Mouse (Mus musculus) megakaryocyte, embryonic 14.5 days (primary cell): ENCODE measurements around the gene Hadh. TPM values are rescaled to one million over a fixed set of nuclear protein-coding genes. Genes with fewer than 3 reads are reported as not detected.

Experiments
- H3K27me3 ChIP-seq: replicated peaks from 2 replicates; pipeline ENCODE3; 2012; ENCODE audit warnings: inconsistent platforms
- H3K36me3 ChIP-seq: replicated peaks from 2 replicates; pipeline ENCODE3; 2012; ENCODE audit warnings: low read length, inconsistent platforms, mixed read lengths
- H3K4me1 ChIP-seq: 2 replicates; pipeline ENCODE4 v1.6.1; 2012; ENCODE audit warnings: inconsistent platforms
- H3K4me3 ChIP-seq: replicated peaks from 2 replicates; pipeline ENCODE3; 2012; ENCODE audit warnings: moderate library complexity, mild to moderate bottlenecking, inconsistent platforms
- H3K9me3 ChIP-seq: 2 replicates; pipeline ENCODE4 v1.6.1; 2012; ENCODE audit warnings: inconsistent platforms
- FLI1 ChIP-seq: IDR thresholded peaks from 2 replicates; pipeline ENCODE4 v1.6.1; 2012; ENCODE audit warnings: low read length, inconsistent platforms, mixed read lengths
- GATA1 ChIP-seq: IDR thresholded peaks from 3 replicates; pipeline ENCODE4 v1.6.1; 2012; ENCODE audit warnings: mixed read lengths, low read length, inconsistent platforms, borderline replicate concordance
- polyA plus RNA-seq: library from polyadenylated mRNA; stranded (reverse); fragments of >175 nt; gene quantifications from 2 replicates; pipeline ENCODE4 v1.2.3, GENCODE M21; 2012; ENCODE audit warnings: low replicate concordance; ENCODE audit not compliant: insufficient read depth

Gene Hadh
- polyA plus RNA-seq, 1 experiment = 16.7 TPM

GRCm38 (mm10) chr3:131272374-131273100 is 636 bp upstream of the Hadh start:
- Histone ChIP-seq H3K36me3 (peaks cover 3% of the 10 kb centered on the region), H3K9me3 (peaks cover 4% of the 10 kb centered on the region; the same call in 1 of the 2 replicates), H3K4me1 (peaks cover 26% of the 10 kb centered on the region), H3K4me3 (peak overlapping the region; percentile 97), H3K27me3 (no peaks in the 10 kb centered on the region)
- TF ChIP-seq FLI1 = no peak
- no peak for TF ChIP-seq GATA1

GRCm38 (mm10) chr3:131271157-131271556 is 744 bp downstream of the Hadh start:
- H3K36me3 ChIP-seq = peaks cover 11% of the 10 kb centered on the region
- peaks cover 26% of the 10 kb centered on the region for H3K4me1 ChIP-seq
- H3K4me3 ChIP-seq = peak overlapping the region; percentile 97
- no peak for TF ChIP-seq FLI1
- TF ChIP-seq GATA1 = no peak
- H3K9me3 ChIP-seq = 0 out of 2 replicates have a peak, but pooled peaks cover 4% of the 10 kb centered on the region
- no peaks in the 10 kb centered on the region for H3K27me3 ChIP-seq

GRCm38 (mm10) chr3:131270381-131270780 is 1.5 kb downstream of the Hadh start:
- Histone ChIP-seq H3K27me3 (no peaks in the 10 kb centered on the region), H3K4me1 (peaks cover 26% of the 10 kb centered on the region), H3K4me3 (no peak overlapping the region), H3K9me3 (0 out of 2 replicates have a peak, but pooled peaks cover under 1% of the 10 kb centered on the region), H3K36me3 (peaks cover 13% of the 10 kb centered on the region)
- no peak for TF ChIP-seq GATA1

- Histone ChIP-seq H3K4me1 (peaks cover 16% of the 10 kb centered on the region), H3K9me3 (peaks cover 9% of the 10 kb centered on the region; the same call in 1 of the 2 replicates), H3K36me3 (peaks cover 38% of the 10 kb centered on the region), H3K4me3 (no peak overlapping the region), H3K27me3 (no peaks in the 10 kb centered on the region)
- TF ChIP-seq GATA1 = no peak
- no peak for TF ChIP-seq FLI1
Measured at GRCm38 (mm10) chr3:131266366-131267050, 5.4 kb downstream of the Hadh start.

GRCm38 (mm10) chr3:131265516-131265915 is 6.4 kb downstream of the Hadh start:
- Histone ChIP-seq H3K27me3 (no peaks in the 10 kb centered on the region), H3K9me3 (peaks cover 19% of the 10 kb centered on the region), H3K36me3 (peaks cover 44% of the 10 kb centered on the region), H3K4me1 (peaks cover 7% of the 10 kb centered on the region), H3K4me3 (no peak overlapping the region)
- no peak for TF ChIP-seq FLI1
- TF ChIP-seq GATA1 = no peak

GRCm38 (mm10) chr3:131263766-131264486 is 8.0 kb downstream of the Hadh start:
- TF ChIP-seq GATA1 (no peak), FLI1 (no peak)
- no peaks in the 10 kb centered on the region for H3K27me3 ChIP-seq
- no peaks in the 10 kb centered on the region for H3K4me1 ChIP-seq
- H3K9me3 ChIP-seq = peaks cover 21% of the 10 kb centered on the region
- peaks cover 44% of the 10 kb centered on the region for H3K36me3 ChIP-seq
- H3K4me3 ChIP-seq = no peak overlapping the region

- Histone ChIP-seq H3K4me1 (no peaks in the 10 kb centered on the region; the same call in 1 of the 2 replicates), H3K4me3 (no peak overlapping the region), H3K27me3 (no peaks in the 10 kb centered on the region), H3K36me3 (peaks cover 33% of the 10 kb centered on the region), H3K9me3 (peaks cover 26% of the 10 kb centered on the region)
- TF ChIP-seq FLI1 = no peak
- no peak for TF ChIP-seq GATA1
Measured at GRCm38 (mm10) chr3:131260418-131260817, 11.5 kb downstream of the Hadh start.

- TF ChIP-seq GATA1 (no peak), FLI1 (no peak)
- Histone ChIP-seq H3K4me3 (no peak overlapping the region), H3K9me3 (peaks cover 34% of the 10 kb centered on the region), H3K36me3 (peaks cover 27% of the 10 kb centered on the region), H3K4me1 (no peaks in the 10 kb centered on the region; the same call in 1 of the 2 replicates), H3K27me3 (no peaks in the 10 kb centered on the region)
Measured at GRCm38 (mm10) chr3:131259392-131259965, 12.4 kb downstream of the Hadh start.

- Histone ChIP-seq H3K4me1 (no peaks in the 10 kb centered on the region; the same call in 1 of the 2 replicates), H3K36me3 (peaks cover 27% of the 10 kb centered on the region), H3K9me3 (peaks cover 40% of the 10 kb centered on the region), H3K27me3 (no peaks in the 10 kb centered on the region), H3K4me3 (no peak overlapping the region)
- TF ChIP-seq GATA1 (no peak), FLI1 (no peak)
Measured at GRCm38 (mm10) chr3:131258921-131259320, 13.0 kb downstream of the Hadh start.
